Mouse (Mus musculus) kidney, postnatal 36 days (tissue): ENCODE results near the gene Ddx39.

Source experiments
- DNase-seq, 2 experiments: peaks; one replicate each; pipeline ENCODE4 v3.0.0; 2021 to 2022; ENCODE audit warnings: mixed read lengths in 2 of 2

Gene Ddx39

DNA sequence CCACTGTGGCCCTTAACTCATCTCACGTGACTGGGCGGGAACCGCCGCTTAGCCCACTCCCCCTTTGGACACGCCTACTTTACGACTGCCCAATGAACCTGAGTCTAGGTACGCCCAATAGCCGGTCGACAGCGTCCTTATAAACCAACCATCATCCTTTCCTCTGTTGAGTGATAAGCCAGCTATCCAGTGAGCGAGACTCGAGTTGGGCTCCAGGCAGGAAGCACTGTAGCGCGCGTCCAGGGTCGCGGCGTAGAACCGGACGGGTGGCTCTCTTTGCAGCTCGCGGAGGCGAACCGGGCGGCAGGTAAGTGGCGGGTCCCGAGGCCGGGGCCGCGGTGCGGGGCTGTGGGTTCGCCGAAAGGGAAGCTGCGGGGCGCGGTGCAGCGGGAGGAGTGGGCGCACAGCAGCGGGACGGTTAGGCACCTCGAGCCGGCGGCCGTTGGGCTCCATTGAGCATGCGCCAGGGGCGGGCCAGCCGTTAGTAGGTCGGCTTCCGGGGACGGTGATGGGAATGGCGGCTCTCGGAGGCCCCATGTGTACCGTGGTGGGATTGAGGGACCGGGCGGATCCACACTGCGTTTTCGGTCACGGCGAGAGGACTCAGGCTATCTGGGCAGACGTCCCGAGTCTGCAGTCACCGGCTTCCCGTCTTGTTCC lies at the start of gene Ddx39:
Gene Ddx39 (plus strand): TSS at position 147 of the 660 bp plus-strand sequence.
- DNase-seq = peak; percentile 96 to 100

DNA sequence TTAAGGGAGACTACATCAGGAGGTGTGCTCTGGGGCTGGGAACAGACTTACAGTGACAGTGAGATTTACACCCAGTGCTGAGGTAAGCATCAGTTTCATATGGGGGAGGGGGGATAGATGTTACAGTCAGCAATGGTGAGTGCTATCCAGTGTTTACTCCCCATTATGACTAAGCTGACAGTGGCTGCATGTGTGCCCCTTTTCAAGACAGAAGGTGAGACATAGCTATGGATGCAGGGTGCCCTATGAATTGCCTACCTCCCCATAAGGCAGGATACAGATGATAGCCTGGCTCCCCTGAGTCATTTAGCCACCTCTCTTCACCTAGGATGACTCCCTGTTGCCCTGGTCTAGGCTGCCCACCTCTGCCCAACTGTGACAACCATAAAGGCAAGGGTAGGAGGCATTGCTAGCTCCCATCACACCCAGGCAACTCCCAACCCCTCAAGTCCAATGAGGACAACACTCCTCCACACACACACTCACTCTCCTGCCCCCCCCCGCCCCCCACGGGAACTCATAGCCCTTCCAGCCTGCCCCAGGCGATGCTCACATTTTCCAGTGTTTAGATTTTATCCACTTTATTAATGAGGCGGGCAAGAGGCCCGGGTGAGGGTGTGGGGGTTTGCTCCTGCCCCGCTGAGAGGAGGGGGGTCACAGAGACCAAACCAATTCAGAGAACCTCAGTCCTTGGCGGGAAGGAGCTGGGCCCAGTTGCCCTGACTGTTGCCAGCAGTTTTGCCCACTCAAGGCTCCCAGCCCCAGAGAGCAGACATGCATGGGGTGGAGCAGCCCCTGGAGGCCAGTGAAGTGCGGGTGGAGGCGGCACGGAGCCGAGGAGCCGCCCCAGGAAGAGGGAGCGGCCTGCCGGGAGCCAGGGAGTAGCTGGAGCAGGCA lies 48.8 kb upstream of the Ddx39 start, which contains the start of gene Ptger1:
Gene Ptger1 (plus strand): TSS at position 710 of the 897 bp plus-strand sequence.
- DNase-seq = peak; percentile 63 to 71

DNA sequence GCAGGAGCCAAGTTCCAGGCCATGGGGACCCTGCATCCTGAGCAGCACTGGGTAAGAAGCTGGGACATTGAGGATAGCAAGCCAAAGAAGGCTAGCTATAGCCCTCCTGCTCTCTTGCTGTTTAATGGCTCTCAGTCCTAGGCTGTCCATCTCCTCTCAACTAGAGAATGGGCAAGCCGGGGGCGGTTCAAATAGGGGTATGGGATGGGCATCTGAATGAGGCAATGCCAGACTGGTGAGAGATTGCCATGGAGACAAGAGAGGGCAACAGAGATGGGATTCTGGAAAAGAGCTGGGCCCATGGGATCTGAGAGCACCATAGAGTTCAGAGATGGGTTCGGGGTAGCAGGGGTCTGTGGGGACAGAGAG lies 48.1 kb upstream of the Ddx39 start:
- DNase-seq = no peak

DNA sequence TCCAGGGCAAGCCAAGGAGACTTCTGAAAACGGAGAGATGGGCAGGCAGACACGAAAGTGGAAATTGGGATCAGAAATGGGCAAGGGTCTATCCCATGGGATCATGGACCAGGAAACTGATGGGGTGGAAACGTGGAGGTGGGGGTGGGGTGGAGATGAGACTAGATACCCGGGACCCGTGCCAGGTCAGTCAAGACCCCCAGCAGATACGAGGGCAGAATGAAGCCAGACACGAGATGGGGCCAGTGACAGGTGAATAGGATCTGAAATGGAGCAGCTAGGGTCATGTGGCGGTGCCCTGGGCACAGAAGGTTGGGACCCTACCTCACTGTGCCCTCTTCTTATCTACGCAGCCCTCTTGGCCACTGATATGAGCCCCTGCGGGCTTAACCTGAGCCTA lies 47.5 kb upstream of the Ddx39 start:
- DNase-seq = no peak

DNA sequence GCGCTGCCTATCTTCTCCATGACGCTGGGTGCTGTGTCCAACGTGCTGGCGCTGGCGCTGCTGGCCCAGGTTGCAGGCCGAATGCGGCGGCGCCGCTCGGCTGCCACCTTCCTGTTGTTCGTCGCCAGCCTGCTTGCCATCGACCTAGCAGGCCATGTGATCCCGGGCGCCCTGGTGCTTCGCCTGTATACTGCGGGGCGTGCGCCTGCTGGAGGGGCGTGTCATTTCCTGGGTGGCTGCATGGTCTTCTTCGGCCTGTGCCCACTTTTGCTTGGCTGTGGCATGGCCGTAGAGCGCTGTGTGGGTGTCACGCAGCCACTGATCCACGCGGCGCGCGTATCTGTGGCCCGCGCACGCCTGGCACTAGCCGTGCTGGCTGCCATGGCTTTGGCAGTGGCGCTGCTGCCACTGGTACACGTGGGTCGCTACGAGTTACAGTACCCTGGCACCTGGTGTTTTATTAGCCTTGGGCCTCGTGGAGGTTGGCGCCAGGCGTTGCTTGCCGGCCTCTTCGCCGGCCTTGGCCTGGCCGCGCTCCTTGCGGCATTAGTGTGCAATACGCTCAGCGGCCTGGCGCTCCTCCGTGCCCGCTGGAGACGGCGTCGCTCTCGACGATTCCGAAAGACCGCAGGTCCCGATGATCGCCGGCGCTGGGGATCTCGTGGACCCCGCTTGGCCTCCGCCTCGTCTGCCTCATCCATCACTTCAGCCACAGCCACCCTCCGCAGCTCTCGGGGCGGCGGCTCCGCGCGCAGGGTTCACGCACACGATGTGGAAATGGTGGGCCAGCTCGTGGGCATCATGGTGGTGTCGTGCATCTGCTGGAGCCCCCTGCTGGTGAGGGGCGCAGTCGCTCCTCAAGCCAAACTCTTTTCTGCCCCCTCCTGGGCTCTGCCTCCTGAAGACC lies 46.7 kb upstream of the Ddx39 start:
- DNase-seq = peak in 1 of 2 experiments; percentile 74

DNA sequence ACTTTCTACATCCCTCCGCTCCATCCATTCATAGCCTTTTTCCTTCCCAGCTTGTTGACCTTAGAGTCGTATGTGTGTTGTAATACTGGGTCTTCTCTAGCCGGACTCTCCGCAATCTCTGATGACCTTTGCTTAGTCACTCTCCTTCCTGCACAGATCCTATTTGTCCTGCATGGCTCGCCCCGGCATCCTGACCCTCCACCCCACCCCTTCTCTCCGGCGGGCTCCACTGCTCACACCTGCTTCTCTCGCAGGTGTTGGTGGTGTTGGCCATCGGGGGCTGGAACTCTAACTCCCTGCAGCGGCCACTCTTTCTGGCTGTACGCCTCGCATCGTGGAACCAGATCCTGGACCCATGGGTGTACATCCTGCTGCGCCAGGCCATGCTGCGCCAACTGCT lies 46.0 kb upstream of the Ddx39 start:
- no peak for DNase-seq

DNA sequence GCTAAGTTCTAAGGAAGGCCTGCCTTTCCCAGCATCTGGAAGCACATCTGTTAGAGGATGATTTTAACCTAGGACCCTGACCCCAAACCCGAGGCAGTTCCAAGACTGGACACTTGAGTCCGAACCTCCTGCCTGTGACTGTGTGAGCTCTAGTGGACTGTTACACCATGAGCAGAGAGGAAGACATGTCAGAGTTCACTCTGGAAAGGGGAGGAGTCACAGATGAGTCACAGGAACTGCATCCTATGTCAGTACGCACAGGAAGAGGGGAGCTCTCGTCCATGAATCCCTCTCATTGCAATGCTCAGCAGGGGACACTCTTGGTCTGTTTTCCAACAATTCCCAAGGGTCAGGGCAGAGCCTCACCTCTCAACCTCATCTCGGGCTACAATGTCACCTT lies 42.0 kb upstream of the Ddx39 start:
- no peak for DNase-seq

DNA sequence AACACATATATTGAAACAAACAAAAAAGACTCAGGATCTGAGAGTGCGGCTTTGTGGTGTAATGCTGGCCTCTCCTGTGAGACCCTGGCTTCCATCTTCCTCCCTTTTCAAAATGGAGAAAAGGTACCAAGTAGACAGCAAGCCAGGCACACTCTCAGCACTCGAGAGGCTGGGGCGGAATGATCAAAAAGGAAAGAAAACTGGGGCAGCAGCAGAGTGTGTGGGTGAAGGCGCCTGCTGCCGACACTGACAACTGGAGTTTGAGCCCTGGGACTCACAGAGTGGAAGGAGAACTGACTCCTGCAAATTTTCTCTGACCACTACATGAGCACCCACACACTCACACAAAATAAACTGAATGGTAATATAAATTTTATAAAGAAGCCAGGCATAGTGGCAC lies 40.5 kb upstream of the Ddx39 start:
- DNase-seq = no peak

DNA sequence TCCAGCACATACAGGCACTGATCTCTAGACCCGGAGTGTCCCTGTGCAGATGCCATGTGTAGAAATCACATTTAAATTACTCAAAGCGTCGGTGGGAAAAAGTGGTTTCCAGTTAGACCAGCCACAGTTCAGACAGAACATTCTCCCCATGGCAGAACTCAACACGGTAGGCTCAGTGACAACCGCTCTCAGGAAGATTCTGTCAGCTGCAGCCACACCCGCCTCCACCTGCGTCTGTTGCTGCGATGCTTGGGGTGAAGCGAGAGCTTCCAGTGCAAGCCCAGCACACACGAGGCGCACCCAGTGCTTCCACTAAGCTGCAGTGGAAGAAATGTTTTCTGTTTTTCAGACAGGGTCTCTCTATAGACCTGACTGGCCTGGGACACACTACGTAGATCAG lies 35.1 kb upstream of the Ddx39 start:
- no peak for DNase-seq

DNA sequence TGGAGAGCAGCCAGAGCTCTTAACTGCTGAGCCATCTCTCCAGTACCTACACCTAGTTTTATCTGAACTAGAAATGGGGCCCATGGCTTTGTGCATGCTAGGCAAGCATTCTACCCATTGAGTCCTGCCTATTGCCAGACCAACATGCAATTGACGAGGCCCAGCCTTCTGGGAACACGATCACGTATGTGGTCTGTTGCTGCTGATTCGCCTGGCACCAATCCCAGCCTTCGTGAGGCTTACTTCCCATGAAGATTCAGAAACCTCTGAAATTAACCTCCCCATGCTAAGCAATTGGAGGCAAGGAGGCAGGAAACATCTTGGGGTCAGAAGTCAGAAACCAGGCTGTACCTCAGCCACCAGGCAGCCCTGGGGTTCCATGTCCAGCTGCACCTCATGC lies 34.4 kb upstream of the Ddx39 start:
- DNase-seq = no peak

DNA sequence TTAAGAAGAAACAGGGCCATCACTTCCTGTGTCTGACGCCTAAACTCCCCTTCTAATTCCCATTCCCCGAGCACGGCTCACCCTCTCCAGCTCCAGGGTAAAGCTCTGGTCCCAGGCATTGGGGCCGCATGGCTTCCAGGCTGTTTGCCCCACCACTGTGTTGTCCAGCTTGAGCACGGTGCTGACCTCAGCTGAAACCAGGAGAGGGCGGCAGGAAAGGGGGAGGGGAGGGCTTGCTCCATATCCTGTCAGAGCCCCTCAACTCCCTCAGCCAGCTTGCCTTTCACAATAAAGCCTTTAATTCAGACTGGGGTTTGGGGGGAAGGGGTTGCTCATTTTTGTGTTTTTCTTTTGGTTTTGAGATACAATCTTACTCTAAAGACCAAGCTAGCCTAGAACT lies 33.9 kb upstream of the Ddx39 start:
- peak in 1 of 2 experiments; percentile 36 for DNase-seq

DNA sequence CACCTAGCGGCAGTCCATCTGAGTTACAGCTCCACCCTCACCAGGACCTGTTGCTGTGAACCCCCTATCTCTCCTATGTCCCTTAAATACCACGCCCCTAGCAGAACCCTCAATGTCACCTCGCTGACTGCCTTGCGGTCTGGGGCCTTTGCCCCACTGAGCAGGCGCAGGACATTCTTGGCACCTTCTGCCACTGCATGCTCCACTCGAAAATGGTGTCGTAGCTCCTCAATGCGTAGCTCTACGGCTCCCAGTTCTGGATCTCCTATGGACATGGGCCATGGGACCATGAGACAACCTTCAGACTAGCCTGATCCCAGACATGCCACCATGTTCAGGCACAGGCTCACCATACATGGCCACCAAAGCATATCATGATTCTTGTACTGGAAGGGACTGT lies 30.5 kb upstream of the Ddx39 start:
- no peak for DNase-seq

DNA sequence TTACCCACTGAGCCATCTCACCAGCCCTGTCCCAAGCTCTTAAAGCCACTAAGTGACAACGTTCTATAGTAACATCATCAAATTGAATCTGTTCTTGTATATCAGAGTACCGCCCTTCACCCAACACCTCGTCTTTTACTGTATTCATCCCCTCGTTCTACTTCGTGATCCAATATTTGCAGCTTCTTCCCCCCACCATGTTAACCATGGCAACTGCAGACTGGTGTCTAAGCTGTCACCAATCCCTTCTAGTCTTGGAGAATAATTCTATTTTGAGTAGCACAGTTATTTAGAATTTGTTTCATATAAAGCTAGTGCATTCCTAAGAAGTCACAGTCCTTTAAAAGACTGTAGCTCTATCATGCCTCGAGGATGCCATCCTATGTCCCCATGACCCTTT lies 25.7 kb upstream of the Ddx39 start:
- no peak for DNase-seq

DNA sequence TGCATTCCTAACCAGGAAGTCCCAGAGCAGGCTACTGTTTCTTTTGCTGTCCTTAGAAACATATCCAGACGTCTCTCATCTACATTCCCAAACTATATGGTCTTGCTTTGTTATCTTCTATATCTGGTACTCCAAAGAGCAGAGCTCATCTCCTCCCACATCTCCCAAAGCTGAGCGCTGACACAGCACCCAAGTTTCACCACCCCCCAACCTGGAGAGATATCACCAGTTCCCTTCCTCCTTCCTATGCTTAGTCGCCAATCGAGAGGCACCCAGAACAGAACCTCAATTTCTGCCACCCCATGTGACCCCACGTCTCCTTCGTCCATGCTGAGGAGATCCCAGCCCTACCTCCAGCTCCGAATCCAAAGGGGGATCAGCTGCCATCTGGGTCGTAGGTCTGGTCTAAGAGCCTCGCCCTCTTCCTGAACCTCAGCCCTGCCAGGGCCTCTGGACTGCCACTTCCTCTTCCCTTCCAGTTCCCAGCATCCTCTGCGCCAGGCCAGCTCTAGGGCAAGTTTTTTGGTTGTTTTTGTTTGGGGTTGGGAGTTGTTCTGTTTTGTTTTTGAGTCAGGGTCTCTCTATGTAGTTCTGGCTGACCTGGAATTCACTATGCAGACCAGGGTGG lies 21.3 kb upstream of the Ddx39 start:
- peak in 1 of 2 experiments; percentile 56 for DNase-seq

DNA sequence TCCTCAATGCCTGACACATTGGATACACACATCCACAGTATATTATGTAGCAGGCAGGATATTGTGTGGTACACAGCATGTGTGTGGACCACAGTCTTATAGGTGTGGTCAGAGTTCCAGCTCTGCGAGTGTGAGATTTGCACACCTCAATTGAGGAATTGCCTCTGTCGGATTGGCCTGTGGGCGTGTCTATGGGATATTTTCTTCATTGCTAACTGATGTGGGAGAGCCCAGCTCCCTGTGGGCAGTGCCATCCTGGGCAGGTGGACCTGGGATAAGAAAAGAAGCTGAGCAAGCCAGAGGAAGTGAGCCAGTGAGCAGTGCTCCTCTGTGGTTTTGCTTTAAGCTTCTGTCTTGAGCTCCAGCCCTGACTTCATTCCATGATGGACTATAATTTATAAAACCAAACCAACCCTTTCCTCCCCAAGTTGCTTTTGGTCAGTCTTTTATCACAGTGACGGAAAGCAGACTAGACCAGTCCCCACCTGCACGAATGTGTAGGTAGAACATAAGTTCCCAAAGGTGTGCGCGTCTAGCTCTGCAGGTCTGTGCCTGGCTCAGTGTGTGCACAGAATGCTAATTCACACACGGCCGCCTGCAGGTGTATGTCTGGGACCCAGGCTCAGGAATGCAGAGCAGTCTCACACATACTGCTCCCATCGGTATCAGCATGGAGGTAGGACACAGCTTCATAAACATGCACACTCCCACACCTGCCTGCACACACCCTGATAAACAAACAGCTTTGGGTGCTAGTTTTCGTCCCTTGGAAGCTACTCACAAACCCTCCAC lies 20.4 kb upstream of the Ddx39 start:
- DNase-seq = peak in 1 of 2 experiments; percentile 29

DNA sequence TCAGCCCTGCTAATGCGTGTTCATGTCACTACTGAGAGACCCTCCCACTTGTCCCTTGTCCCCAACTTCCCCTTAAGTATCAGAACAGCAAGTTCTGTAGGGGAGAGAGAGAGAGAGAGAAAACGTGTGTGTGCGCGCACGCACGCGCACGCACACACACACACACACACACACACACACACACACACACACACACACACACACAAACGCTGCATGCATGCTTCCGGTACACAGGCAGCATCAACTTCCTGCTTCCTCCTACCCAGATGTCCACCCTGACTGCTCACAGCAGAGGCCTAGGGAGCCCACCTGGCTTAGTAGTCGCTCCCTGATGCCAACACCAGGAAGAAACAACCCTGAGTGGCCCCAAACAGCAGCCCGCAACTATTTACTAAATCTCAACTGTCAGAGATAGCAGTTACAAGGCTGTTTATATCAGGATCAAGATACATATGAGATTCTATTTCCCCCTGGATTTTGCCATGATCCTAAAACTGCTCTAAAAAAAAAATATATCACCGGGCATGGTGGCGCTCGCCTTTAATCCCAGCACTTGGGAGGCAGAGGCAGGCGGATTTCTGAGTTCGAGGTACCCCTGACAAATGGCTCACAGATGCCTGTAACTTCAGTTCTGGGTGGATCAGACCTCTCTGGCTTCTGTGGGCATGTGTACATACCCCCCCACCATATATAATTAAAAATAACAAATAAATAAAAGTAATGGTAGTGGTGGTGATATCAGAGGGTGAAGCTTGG lies 19.4 kb upstream of the Ddx39 start:
- peak; percentile 30 to 42 for DNase-seq

DNA sequence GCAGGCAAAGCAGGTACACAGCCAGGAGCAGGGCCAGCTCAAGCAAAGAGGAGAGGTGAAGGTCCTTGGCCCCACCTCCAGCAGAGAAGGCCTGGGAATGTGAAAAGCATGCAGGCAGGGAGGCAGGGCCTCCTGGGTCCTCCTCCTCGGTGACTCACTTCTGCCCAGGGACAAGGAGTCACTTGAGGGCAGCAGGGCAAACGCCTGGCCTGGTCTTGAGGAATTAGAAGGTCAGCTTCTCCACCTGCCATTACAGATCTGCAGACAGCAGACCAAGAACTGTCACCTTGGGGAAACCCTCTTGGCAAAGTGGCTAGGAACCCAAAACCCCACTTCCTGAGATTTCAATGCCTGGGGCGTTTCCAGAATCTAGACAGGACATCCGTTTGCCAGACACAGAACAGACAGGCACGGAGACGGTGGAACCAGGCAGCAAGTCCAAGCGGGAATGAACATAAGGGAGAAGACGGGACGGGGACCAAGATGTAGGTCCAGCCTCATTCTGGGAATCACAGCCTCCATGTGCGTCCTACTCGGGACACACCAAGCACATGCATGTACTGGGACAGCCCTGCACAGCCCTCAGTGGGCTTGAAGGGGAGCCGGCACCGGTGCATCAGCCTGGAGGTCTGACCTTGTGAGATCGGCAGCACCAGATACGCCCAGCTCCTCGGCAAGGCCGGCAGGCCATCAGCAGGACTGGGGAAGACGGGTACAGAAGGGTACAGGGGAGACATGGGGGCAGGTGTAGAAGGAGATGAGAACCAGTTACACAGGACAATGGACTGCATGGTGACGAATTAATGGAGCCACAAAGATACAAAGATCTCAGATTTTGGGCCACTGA lies 17.4 kb upstream of the Ddx39 start:
- DNase-seq = peak; percentile 76 to 84

DNA sequence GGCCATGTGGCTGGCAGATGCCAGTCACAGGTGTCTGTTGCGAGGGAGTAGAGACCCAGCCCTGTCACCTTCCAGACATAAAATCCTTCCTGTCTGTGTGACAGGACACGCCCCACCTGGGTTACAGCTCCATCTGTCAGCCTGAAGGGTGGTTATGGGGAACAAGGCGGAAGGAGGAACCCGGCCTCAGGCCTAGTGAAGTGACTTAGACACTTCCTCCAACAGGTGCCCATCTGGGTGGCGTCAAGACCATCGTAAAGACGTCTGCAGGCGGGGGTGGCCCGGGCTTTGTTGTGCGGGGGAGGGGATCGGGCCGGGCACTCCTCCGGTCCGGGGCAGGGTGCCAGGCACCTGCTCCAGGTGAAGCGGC lies 16.7 kb upstream of the Ddx39 start:
- peak; percentile 43 to 72 for DNase-seq

DNA sequence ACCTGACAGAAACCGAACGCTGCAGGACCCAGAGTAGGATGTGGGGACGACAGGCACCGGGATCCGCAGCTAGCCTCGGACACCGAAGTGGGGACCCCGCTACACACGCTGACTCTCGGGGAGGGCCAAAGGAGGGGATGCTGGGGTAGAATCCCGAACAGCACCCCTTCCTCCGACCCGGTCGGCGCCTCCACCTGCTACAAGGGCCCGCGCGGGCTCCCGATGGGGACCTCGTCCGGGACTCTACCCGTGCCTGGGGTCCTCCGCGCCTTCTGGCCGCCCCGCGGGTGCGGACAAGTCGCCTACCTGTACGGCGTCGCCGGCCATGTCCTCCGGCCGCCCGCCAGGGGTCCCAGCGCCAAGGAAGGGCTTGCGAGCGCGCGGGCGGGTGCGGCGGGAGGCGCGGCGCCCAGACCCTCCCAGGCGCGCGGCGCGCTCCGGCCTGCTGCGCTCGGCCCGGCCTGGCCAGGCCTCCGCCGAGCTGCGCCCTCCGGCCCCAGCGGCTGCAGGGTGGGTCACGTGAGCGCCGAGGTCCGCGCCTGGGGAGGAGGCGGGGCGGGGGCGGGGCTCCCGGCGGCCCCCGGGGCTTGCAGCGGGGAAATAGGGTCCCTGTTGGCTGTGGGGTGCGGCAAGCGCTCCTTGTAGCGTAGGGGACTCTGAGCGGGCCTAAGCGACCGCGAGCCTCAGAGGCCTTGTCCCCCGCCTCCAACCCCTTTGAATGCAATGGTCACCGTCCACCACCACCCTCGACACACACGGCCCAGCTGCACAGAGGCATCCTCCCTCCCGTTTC lies 16.1 kb upstream of the Ddx39 start, which contains the start of gene Pkn1:
Gene Pkn1 (minus strand): TSS at position 519 of the 793 bp plus-strand sequence.
- peak; percentile 83 to 91 for DNase-seq
